Mouse (Mus musculus) olfactory bulb, adult 2 months (tissue): ENCODE results near the gene Hmgb2.

Source experiments
- CTCF ChIP-seq: fragments of 200-500 bp; IDR thresholded peaks from 2 replicates; pipeline ENCODE4 v1.5.1; 2012; ENCODE audit warnings: low read depth, mild to moderate bottlenecking, low read length, moderate library complexity; ENCODE audit not compliant: insufficient read depth
- POLR2A ChIP-seq: fragments of 200-500 bp; IDR thresholded peaks from 2 replicates; pipeline ENCODE4 v1.6.1; 2012; ENCODE audit warnings: mild to moderate bottlenecking, low read depth, low read length, moderate library complexity; ENCODE audit not compliant: insufficient read depth

- TF ChIP-seq CTCF (no peak), POLR2A (no peak)
These were observed 8.6 kb downstream of the Hmgb2 start for GRCm38 (mm10) chr8:57520186-57520786.
